Mouse (Mus musculus) left cerebral cortex, adult 9 months (tissue): ENCODE results near the gene C130050O18Rik.

Experiments
- DNase-seq, 2 experiments: peaks; one replicate each; pipeline ENCODE4 v3.0.0; 2022; ENCODE audit warnings: low spot score in 2 of 2

The C130050O18Rik gene

DNA sequence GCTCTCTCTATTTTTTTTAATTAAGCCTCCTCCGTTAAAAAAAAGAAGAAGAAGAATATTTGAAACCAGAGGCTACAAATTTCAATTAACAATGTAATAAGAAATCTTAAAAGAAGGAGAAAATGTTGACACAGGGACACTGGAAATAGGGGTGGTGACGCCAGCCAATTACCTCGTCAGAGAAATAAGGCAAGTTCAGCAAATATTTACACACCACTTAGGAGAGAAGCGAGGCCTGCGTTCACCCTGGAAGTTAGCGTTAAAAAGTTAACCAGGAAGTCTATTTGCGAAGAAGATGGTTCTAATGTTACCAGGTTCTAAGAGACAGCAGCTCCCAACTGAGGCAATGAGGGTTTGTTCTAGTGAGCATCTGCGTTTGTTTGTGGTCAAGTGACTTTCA is 52.2 kb downstream of the C130050O18Rik start:
- no peak for DNase-seq

DNA sequence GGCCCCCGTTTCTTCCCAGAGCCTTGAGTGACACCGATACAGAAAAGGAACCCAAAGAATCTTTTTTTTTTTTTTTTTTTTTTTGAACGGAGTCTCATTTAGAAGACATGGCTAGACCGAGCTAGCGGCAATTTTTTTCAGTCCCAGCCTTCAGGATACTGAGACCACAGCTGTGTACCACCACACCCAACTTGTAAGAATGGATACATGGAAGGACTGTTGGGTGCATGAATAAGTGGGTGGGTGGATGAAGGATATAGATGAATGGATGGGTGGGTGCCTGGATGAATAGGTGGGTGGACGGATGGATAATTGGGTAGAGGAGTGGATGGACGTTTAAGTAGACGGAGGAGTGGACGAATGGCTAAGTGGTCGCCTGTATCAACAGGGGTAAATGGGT is 54.9 kb downstream of the C130050O18Rik start:
- DNase-seq = no peak

DNA sequence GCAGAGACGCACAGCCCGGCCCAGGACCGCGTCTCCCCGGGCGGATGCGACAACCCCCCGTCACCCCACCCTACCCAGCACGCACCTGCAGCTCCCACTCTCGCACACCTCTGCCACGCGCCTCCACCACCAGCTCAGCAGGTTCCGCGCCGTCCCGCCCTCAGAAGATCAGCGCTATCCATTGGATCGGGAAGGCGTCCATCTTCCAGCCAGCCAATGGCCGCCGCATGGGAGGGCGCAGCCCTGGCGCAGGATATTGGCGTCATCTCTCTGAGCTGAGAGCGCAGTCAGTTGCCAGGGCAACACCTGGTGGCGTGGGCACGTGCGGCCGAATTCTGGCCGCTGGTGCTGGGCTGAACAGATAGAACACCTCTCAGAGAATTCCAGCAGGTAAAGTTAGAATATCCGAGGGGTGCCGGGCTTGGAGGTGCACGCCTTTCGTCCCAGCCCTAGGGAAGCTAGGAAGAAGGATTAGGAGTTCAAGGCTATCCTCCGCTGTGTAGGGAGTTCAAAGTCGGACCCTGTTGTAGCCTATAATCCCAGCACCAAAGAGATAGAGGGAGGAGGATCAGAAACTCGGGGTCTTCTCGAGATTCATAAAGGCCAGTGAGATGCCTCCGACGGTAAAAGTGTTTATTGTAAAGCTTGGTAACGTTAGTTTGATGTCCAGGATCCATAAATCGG is 55.4 kb downstream of the C130050O18Rik start, which contains the start of gene 3110082I17Rik:
TSS of gene 3110082I17Rik (minus strand) at position 144 of the 684 bp plus-strand sequence.
- DNase-seq = peak; percentile 92 to 99

DNA sequence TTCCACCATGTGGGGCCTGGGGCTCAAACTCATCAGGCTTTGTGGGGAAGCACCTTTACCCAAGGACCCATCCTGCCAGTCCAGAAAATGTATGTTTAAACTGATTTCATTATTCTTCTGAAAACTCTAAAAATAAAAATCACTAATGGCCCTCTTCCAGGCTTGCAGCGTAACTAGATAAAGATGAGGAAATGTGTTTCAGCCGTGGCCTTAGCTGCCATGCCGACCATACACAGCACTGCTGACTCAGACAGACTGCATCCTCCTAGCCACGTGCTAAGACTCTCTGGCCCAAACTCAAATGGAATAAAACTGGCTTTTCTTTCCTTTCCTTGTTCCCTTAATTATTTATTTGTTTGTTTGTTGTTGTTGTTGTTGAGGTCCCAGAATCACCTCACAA is 59.8 kb downstream of the C130050O18Rik start:
- no peak for DNase-seq
